Mouse (Mus musculus): ENCODE measurements around the gene Tbc1d9. TPM values are rescaled to one million over a fixed set of nuclear protein-coding genes. Genes with fewer than 3 reads are reported as not detected.

Tbc1d9 gene
- polyA plus RNA-seq, 1 experiment from 2014 or later: 34.3 TPM

GRCm38 (mm10) chr8:83167932-83168331 lies 2.8 kb downstream of the Tbc1d9 start:
- Histone ChIP-seq H3K36me3 (ENCODE audit: inconsistent target) (no peaks in the 10 kb centered on the region), H3K4me3 (ENCODE audit: inconsistent target) (no peak overlapping the region), H3K27ac (no peak overlapping the region), H3K79me2 (ENCODE audit: inconsistent target) (peaks cover 69% of the 10 kb centered on the region)
- WGBS (ENCODE audit: missing documents): 96% methylated on average over 3 of the region's 3 CpGs

- Histone ChIP-seq H3K4me3 (ENCODE audit: inconsistent target) (no peak overlapping the region), H3K27ac (no peak overlapping the region), H3K36me3 (ENCODE audit: inconsistent target) (no peaks in the 10 kb centered on the region), H3K79me2 (ENCODE audit: inconsistent target) (peaks cover 81% of the 10 kb centered on the region)
- 82% methylated on average over 3 of the region's 3 CpGs for WGBS (ENCODE audit: missing documents)
Observed at GRCm38 (mm10) chr8:83169127-83169526, 4.0 kb downstream of the Tbc1d9 start.

GRCm38 (mm10) chr8:83169709-83170108 lies 4.6 kb downstream of the Tbc1d9 start:
- Histone ChIP-seq H3K79me2 (ENCODE audit: inconsistent target) (peaks cover 87% of the 10 kb centered on the region), H3K27ac (no peak overlapping the region), H3K36me3 (ENCODE audit: inconsistent target) (no peaks in the 10 kb centered on the region), H3K4me3 (ENCODE audit: inconsistent target) (no peak overlapping the region)
- 64% methylated on average over 2 of the region's 2 CpGs for WGBS (ENCODE audit: missing documents)

DNA sequence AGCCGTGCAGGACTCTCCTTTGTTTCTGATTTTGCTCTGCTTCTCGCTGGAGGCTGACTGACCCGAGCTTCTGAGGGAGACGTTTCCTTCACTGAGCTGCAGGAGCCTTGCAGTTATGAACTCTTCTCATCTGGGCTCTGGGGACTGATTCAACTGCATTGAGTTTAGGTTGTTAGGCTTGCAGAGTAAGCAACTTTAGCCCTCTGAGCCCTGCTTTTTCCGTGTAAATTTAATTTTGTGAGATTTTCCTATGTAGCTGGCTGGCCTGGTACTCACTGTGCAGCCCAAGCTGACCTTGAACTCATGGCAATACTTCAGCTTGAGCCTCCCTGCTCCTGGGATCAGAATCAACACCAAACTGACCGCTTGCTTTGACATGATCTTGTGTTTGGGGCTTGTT lies 5.7 kb downstream of the Tbc1d9 start:
- Histone ChIP-seq H3K4me3 (ENCODE audit: inconsistent target) (no peak overlapping the region), H3K79me2 (ENCODE audit: inconsistent target) (peaks cover 98% of the 10 kb centered on the region), H3K27ac (no peak overlapping the region), H3K36me3 (ENCODE audit: inconsistent target) (no peaks in the 10 kb centered on the region)
- WGBS (ENCODE audit: missing documents): 59% methylated on average over 6 of the region's 6 CpGs

- Histone ChIP-seq H3K27ac (no peak overlapping the region), H3K4me3 (ENCODE audit: inconsistent target) (no peak overlapping the region), H3K79me2 (ENCODE audit: inconsistent target) (peaks cover 100% of the 10 kb centered on the region), H3K36me3 (ENCODE audit: inconsistent target) (no peaks in the 10 kb centered on the region)
- 62% methylated on average over 10 of the region's 10 CpGs for WGBS (ENCODE audit: missing documents)
Observed at GRCm38 (mm10) chr8:83175680-83176079, 10.5 kb downstream of the Tbc1d9 start.

DNA sequence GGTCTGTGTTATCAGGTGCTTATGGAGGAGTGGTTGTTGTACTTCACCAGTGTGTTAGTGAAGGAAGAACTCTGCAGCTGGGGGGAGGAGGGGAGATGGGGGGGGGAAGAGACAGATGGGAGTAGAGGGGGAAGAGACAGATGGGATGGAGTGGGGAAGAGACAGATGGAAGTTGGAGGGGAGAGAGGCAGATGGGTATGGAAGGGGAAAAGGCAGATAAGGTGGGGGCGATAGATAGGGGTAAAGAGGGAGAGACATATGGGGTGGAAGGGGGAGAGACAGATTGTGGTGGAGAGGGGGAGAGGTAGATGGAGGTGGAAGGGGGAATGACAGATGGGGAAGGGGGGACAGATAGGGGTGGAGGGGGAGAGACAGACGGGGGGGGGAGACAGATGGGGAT lies 11.6 kb downstream of the Tbc1d9 start:
- WGBS (ENCODE audit: missing documents): 100% methylated on average over 2 of the region's 2 CpGs
- no peak overlapping the region for H3K27ac ChIP-seq
- H3K36me3 ChIP-seq (ENCODE audit: inconsistent target): no peaks in the 10 kb centered on the region

DNA sequence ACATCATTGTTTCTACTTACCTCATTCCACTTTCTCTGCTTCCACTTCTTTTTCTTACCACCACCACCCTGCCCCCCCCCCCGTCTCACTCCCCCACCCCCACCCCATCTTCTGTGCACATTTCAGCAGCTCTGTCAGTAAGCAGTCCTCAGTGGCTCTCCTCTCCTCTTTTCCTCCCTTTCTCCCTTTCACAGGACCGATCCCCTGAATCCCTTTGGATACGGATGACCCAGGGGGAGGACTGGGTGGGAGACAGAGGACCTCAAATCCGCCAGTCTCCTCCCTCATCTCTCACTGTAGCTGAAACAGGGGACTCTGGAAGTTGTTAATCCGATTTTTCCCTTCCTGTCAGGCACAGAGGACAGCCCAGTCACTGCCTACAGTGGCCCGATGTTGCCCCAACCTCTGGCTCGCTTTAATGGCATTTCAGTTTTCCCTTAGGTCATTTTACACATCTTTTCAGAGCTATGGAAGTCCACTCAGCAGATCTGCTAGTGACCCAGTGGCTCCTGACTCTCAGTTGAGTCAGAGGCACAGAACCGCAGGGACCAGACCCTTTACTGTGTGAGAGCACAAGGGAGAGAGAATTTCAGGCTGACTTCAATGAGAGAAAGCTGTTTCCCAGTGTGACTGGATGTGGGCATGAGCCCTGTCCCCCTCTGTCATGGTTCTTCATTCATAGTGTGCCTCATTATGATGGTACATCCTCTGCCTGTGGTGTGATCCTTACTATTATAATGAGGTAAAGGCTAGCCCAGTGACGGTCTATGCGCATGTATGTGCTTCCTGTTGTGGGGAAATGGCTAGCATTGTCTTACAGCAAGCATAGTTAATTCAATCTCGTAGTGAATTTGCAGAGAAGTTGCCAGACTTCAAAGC lies 12.4 kb downstream of the Tbc1d9 start:
- Histone ChIP-seq H3K36me3 (ENCODE audit: inconsistent target) (no peaks in the 10 kb centered on the region), H3K4me3 (ENCODE audit: inconsistent target) (no peak overlapping the region), H3K27ac (0 out of 2 replicates have a peak overlapping the region, but pooled peaks have one; percentile 12), H3K79me2 (ENCODE audit: inconsistent target) (peaks cover 100% of the 10 kb centered on the region)
- WGBS (ENCODE audit: missing documents): 73% methylated on average over 10 of the region's 11 CpGs

More for the DNA sequence above, 11.6 kb downstream of the Tbc1d9 start:
- peaks cover 100% of the 10 kb centered on the region for H3K79me2 ChIP-seq (ENCODE audit: inconsistent target)
- no peak overlapping the region for H3K4me3 ChIP-seq (ENCODE audit: inconsistent target)

GRCm38 (mm10) chr8:83178228-83178742 lies 13.1 kb downstream of the Tbc1d9 start:
- Histone ChIP-seq H3K36me3 (ENCODE audit: inconsistent target) (no peaks in the 10 kb centered on the region), H3K4me3 (ENCODE audit: inconsistent target) (no peak overlapping the region), H3K79me2 (ENCODE audit: inconsistent target) (peaks cover 100% of the 10 kb centered on the region), H3K27ac (0 out of 2 replicates have a peak overlapping the region, but pooled peaks have one; percentile 12)
- 34% methylated on average over 9 of the region's 9 CpGs for WGBS (ENCODE audit: missing documents)

DNA sequence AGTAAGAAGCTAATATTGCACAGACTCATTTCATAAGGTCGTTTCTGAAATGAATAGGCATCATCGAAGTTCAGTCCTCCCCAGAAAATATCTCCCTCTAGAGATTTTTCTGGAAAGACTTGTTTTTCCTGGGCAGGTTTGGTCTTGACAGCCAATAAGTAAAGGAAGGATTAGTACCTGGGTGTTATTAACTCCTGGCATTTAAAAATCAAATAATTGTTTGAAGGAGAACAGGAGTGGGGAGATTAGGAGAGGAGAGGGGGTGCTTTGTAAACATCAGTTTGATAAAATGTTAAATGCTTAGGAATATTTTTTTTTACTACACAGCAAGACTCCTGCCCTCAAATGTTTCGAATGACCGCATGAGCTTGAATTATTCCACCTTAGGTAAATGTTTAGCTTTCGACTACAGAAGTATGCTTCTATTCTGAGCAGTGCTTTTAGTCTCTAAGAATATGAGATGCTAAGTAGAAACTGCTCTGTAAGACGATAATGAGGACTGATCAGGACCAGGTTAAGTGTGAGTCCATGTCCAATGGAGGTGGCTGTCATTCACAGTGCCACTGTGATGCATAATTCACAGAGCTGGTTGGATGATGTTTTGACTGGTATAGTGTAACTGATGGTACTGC lies 16.8 kb downstream of the Tbc1d9 start:
- WGBS (ENCODE audit: missing documents): 94% methylated on average over 6 of the region's 6 CpGs
- H3K79me2 ChIP-seq (ENCODE audit: inconsistent target): peaks cover 96% of the 10 kb centered on the region
- H3K27ac ChIP-seq: no peak overlapping the region
- no peaks in the 10 kb centered on the region for H3K36me3 ChIP-seq (ENCODE audit: inconsistent target)
- no peak overlapping the region for H3K4me3 ChIP-seq (ENCODE audit: inconsistent target)

DNA sequence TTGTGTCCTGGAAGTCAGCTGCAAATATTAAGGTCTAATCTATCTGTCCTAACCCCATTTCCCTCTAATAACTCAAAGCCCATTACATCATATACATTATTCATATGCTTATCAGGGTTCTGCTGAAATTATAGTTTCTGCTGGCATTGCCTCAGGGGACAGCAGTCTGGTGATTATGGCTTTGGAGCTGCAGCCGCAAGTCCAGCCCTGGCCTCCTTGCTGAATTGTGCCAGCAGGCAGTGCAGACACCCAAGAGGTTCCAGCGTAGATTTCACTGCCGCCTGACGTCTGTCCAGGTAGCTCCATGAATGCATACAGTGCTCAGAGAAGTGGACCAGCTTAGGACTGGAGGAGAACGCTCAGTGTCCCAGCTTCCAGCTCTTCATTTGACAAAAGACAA lies 17.6 kb downstream of the Tbc1d9 start:
- Histone ChIP-seq H3K79me2 (ENCODE audit: inconsistent target) (peaks cover 96% of the 10 kb centered on the region), H3K36me3 (ENCODE audit: inconsistent target) (no peaks in the 10 kb centered on the region)
- 96% methylated on average over 5 of the region's 5 CpGs for WGBS (ENCODE audit: missing documents)

DNA sequence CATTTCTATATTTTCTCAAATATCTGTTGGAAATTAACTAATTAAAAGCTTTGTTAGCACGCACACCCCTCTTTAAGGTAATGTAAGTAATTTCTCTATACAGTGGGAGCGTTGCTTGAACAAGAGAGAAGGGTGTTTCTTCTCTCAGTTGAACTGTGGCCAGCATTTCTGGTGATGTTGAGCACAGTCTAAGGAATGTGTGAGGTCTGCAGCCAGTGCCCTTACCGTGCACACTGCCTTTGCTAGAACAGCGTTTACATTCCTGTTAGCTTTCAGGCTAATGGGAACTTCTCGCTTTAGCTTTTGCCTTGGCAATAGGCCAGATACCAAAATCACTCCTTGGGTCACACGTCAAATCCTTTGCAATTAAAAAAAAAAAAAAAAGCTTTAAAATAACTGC lies 21.2 kb downstream of the Tbc1d9 start:
- no peak overlapping the region for H3K27ac ChIP-seq
- H3K36me3 ChIP-seq (ENCODE audit: inconsistent target): no peaks in the 10 kb centered on the region
- no peak overlapping the region for H3K4me3 ChIP-seq (ENCODE audit: inconsistent target)
- WGBS (ENCODE audit: missing documents): 69% methylated on average over 6 of the region's 6 CpGs
- H3K79me2 ChIP-seq (ENCODE audit: inconsistent target): peaks cover 96% of the 10 kb centered on the region

More for the DNA sequence above, 17.6 kb downstream of the Tbc1d9 start:
- Histone ChIP-seq H3K27ac (no peak overlapping the region), H3K4me3 (ENCODE audit: inconsistent target) (no peak overlapping the region)

DNA sequence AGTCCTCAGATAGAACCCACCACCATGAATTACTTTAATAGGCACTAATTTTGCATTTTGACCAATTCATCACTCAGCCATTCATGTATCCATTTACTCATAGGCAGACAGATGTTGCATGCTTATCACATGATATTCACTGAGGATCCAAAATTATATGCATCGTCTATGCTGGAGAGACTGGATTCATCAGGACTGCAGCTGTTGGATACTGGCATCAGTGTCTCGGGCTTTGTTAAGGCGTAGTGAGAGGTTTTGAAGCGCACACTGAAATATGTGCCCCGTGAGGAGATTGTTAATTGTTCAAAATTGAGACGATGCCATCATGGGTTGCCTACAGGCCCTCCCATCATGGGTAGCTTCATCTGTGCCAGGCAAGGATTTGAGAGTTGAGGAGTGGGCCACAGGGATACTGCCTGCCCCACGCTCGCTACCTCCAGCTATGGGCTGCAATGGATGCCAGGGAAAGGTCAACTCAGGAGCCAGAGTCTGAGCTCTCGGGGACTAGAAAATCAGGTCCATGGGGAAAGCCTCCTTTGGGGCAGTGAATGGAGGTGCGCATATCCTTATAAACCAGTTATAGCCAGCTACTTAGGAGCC lies 22.3 kb downstream of the Tbc1d9 start:
- 97% methylated on average over 10 of the region's 10 CpGs for WGBS (ENCODE audit: missing documents)
- H3K36me3 ChIP-seq (ENCODE audit: inconsistent target): no peaks in the 10 kb centered on the region
- H3K4me3 ChIP-seq (ENCODE audit: inconsistent target): no peak overlapping the region
- peaks cover 96% of the 10 kb centered on the region for H3K79me2 ChIP-seq (ENCODE audit: inconsistent target)
- no peak overlapping the region for H3K27ac ChIP-seq

- peaks cover 96% of the 10 kb centered on the region for H3K79me2 ChIP-seq (ENCODE audit: inconsistent target)
- WGBS (ENCODE audit: missing documents): 81% methylated on average over 4 of the region's 4 CpGs
- H3K36me3 ChIP-seq (ENCODE audit: inconsistent target): no peaks in the 10 kb centered on the region
- no peak overlapping the region for H3K4me3 ChIP-seq (ENCODE audit: inconsistent target)
- H3K27ac ChIP-seq: no peak overlapping the region
Observed at GRCm38 (mm10) chr8:83189538-83190095, 24.5 kb downstream of the Tbc1d9 start.

DNA sequence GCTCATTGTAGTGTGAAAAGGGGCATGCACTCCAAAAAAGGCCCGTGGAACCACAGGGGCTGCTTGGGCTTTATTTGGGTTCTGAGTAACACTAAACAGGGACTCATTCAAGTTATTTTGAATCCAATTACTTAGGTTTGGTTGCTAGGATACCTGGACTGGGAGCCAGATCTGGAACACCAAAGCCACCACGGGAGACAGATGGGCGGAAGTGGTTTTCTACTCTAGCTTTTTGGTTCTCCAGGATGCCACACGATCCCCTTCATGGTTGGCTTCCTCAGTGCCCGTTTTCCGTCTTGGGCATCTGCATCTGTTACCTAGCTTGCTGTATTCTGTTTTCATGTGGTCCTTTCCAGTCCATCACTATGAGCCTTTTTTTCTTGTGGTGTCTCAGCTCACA lies 30.9 kb downstream of the Tbc1d9 start:
- WGBS (ENCODE audit: missing documents): 81% methylated on average over 6 of the region's 6 CpGs
- H3K27ac ChIP-seq: no peak overlapping the region
- peaks cover 100% of the 10 kb centered on the region for H3K79me2 ChIP-seq (ENCODE audit: inconsistent target)
- H3K4me3 ChIP-seq (ENCODE audit: inconsistent target): no peak overlapping the region
- no peaks in the 10 kb centered on the region for H3K36me3 ChIP-seq (ENCODE audit: inconsistent target)

Data from macrophage (primary cell).